Mouse (Mus musculus): ENCODE measurements at regions not wholly inside any gene's neighbourhood (a gene's known extent, or its start where the extent isn't known, plus 50 kb on each side); places are given as distances from the start of the nearest gene placed in this dataset.

DNA sequence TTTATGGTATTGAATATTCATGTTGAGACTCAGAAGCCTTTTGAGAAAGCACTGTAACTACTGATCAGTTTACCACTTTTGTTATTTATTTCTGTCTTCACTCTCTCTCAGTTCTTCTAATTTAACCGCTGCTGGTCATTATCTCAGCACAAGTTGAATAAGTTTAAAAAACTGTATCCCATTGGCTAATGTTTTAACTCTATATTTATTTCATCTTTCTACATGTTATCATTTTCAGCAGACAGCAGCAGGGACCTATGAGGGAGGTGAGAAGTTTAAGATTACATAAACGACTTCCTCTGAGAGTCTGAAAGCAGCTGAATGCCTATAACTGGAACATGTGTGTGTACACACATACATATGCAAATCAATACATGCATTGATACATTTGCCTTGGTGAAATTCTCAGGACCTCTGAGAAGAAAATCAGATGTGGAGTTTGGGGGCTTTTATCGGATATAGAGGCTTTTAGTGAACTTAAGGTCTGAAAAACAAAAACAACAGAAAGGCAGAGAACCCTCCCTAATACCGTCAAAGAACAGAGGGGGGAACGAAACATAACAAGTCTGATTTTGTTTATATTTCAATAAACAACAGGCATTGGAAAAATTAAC is 72.5 kb upstream of the Jade1 start:
- H3K9me3 ChIP-seq (ENCODE audit: control insufficient read depth, low read length): no peaks in the 10 kb centered on the region
- ATAC-seq: no peak
- WGBS: 82% methylated on average over 5 of the region's 5 CpGs
- no peak overlapping the region for H3K4me2 ChIP-seq (ENCODE audit: low read length)
- H3K27me3 ChIP-seq (replicated peaks; ENCODE audit: control insufficient read depth, insufficient read depth, low read length): no peaks in the 10 kb centered on the region
- H3K4me1 ChIP-seq (ENCODE audit: control insufficient read depth, insufficient read depth, low read depth, low read length): no peaks in the 10 kb centered on the region
- no peak overlapping the region for H3K27ac ChIP-seq (ENCODE audit: low read depth, low read length)
- no peaks in the 10 kb centered on the region for H3K36me3 ChIP-seq (ENCODE audit: control insufficient read depth, insufficient read depth, low read length)
- H3K9ac ChIP-seq (ENCODE audit: low read depth, low read length): no peak overlapping the region
- no peak overlapping the region for H3K4me3 ChIP-seq (ENCODE audit: low read length)

DNA sequence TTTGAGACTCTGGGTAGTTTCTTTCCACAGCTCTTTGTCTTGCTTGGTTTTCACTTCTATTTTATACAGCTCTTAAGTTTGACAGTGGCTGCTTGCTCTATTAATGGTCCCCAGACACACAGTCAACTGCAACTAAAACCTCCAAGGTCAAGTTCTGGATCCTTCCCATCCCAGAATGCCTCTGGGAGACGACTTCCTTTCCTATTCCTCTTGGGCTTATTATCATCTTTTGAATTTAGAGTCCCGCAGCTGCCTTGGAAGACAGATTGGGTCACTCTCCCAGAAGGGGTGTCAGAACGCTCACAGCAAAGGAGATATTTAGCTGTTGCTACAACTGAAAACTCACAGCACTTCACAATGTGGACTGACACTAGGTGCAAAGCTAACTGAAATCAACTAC is 75.3 kb upstream of the Jade1 start:
- 69% methylated on average over 3 of the region's 3 CpGs for WGBS
- H3K4me2 ChIP-seq (ENCODE audit: low read length): no peak overlapping the region

DNA sequence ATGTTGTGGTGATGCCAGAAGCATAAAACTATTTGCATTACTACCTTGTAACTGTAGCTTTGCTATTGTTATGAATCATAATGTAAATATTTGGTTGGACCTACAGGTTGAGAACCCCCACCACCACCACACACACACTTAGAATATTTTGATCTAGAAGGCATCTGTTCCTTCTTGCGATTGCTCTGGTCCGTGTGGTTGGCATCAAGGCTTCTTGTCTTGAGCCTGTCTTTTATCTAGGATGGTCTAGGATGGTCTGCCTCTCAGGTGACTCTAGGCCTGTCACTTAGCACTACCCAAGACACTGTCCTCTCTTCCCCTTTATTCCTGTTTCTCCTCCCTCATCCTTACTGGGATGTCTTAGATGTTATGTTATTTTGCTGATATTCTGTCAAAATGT is 76.6 kb upstream of the Jade1 start:
- Histone ChIP-seq H3K27ac (ENCODE audit: low read depth, low read length) (no peak overlapping the region), H3K4me1 (ENCODE audit: control insufficient read depth, insufficient read depth, low read depth, low read length) (no peaks in the 10 kb centered on the region), H3K9me3 (ENCODE audit: control insufficient read depth, low read length) (no peaks in the 10 kb centered on the region), H3K36me3 (ENCODE audit: control insufficient read depth, insufficient read depth, low read length) (no peaks in the 10 kb centered on the region), H3K4me3 (ENCODE audit: low read length) (no peak overlapping the region), H3K27me3 (replicated peaks; ENCODE audit: control insufficient read depth, insufficient read depth, low read length) (no peaks in the 10 kb centered on the region), H3K4me2 (ENCODE audit: low read length) (no peak overlapping the region), H3K9ac (ENCODE audit: low read depth, low read length) (no peak overlapping the region)
- ATAC-seq: no peak
- WGBS: 92% methylated on average over 2 of the region's 2 CpGs

More for the DNA sequence above, 75.3 kb upstream of the Jade1 start:
- Histone ChIP-seq H3K27me3 (replicated peaks; ENCODE audit: control insufficient read depth, insufficient read depth, low read length) (no peaks in the 10 kb centered on the region), H3K9me3 (ENCODE audit: control insufficient read depth, low read length) (no peaks in the 10 kb centered on the region), H3K36me3 (ENCODE audit: control insufficient read depth, insufficient read depth, low read length) (no peaks in the 10 kb centered on the region), H3K9ac (ENCODE audit: low read depth, low read length) (no peak overlapping the region), H3K4me1 (ENCODE audit: control insufficient read depth, insufficient read depth, low read depth, low read length) (no peaks in the 10 kb centered on the region), H3K27ac (ENCODE audit: low read depth, low read length) (no peak overlapping the region), H3K4me3 (ENCODE audit: low read length) (no peak overlapping the region)
- no peak for ATAC-seq

- WGBS: 95% methylated on average over 6 of the region's 6 CpGs
- no peaks in the 10 kb centered on the region for H3K27me3 ChIP-seq (replicated peaks; ENCODE audit: control insufficient read depth, insufficient read depth, low read length)
- no peaks in the 10 kb centered on the region for H3K4me1 ChIP-seq (ENCODE audit: control insufficient read depth, insufficient read depth, low read depth, low read length)
- no peak overlapping the region for H3K4me2 ChIP-seq (ENCODE audit: low read length)
- no peak for ATAC-seq
- H3K4me3 ChIP-seq (ENCODE audit: low read length): no peak overlapping the region
- no peaks in the 10 kb centered on the region for H3K9me3 ChIP-seq (ENCODE audit: control insufficient read depth, low read length)
- no peak overlapping the region for H3K27ac ChIP-seq (ENCODE audit: low read depth, low read length)
- H3K36me3 ChIP-seq (ENCODE audit: control insufficient read depth, insufficient read depth, low read length): no peaks in the 10 kb centered on the region
- H3K9ac ChIP-seq (ENCODE audit: low read depth, low read length): no peak overlapping the region
These were observed 79.0 kb upstream of the Jade1 start for GRCm38 (mm10) chr3:41476516-41476915.

GRCm38 (mm10) chr3:41472586-41472985 is 82.9 kb upstream of the Jade1 start:
- 90% methylated on average over 3 of the region's 3 CpGs for WGBS
- no peak for ATAC-seq
- H3K36me3 ChIP-seq (ENCODE audit: control insufficient read depth, insufficient read depth, low read length): no peaks in the 10 kb centered on the region
- H3K27ac ChIP-seq (ENCODE audit: low read depth, low read length): no peak overlapping the region
- no peaks in the 10 kb centered on the region for H3K4me1 ChIP-seq (ENCODE audit: control insufficient read depth, insufficient read depth, low read depth, low read length)
- no peak overlapping the region for H3K9ac ChIP-seq (ENCODE audit: low read depth, low read length)
- no peaks in the 10 kb centered on the region for H3K9me3 ChIP-seq (ENCODE audit: control insufficient read depth, low read length)
- no peak overlapping the region for H3K4me3 ChIP-seq (ENCODE audit: low read length)
- H3K4me2 ChIP-seq (ENCODE audit: low read length): no peak overlapping the region
- no peaks in the 10 kb centered on the region for H3K27me3 ChIP-seq (replicated peaks; ENCODE audit: control insufficient read depth, insufficient read depth, low read length)

GRCm38 (mm10) chr3:41469106-41469505 is 86.4 kb upstream of the Jade1 start:
- H3K9me3 ChIP-seq (ENCODE audit: control insufficient read depth, low read length): no peaks in the 10 kb centered on the region
- ATAC-seq: no peak
- no peaks in the 10 kb centered on the region for H3K36me3 ChIP-seq (ENCODE audit: control insufficient read depth, insufficient read depth, low read length)
- no peak overlapping the region for H3K4me3 ChIP-seq (ENCODE audit: low read length)
- H3K27me3 ChIP-seq (replicated peaks; ENCODE audit: control insufficient read depth, insufficient read depth, low read length): no peaks in the 10 kb centered on the region
- no peaks in the 10 kb centered on the region for H3K4me1 ChIP-seq (ENCODE audit: control insufficient read depth, insufficient read depth, low read depth, low read length)
- H3K27ac ChIP-seq (ENCODE audit: low read depth, low read length): no peak overlapping the region
- no peak overlapping the region for H3K9ac ChIP-seq (ENCODE audit: low read depth, low read length)
- H3K4me2 ChIP-seq (ENCODE audit: low read length): no peak overlapping the region
- 74% methylated on average over 6 of the region's 6 CpGs for WGBS

DNA sequence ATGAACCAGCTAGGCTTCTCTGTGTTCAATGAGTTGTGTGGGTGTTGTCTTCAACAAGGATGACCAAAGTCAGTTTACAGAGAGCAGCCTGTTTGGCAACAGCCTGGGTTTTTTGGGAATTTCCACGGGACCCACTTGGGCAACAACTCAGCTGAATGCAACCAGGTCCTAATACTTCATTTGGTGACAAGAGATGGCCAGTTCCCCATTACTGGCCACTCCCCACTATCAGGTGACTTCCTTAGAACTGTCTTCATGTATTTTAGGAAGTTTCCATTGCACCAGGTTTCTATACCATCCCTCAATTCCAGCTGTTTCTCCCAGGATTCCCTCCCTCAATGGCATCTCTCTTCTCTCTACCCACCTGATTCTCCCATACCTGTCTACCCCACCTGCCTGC is 87.7 kb upstream of the Jade1 start:
- Histone ChIP-seq H3K27ac (ENCODE audit: low read depth, low read length) (no peak overlapping the region), H3K36me3 (ENCODE audit: control insufficient read depth, insufficient read depth, low read length) (no peaks in the 10 kb centered on the region), H3K4me2 (ENCODE audit: low read length) (no peak overlapping the region), H3K27me3 (replicated peaks; ENCODE audit: control insufficient read depth, insufficient read depth, low read length) (no peaks in the 10 kb centered on the region), H3K9ac (ENCODE audit: low read depth, low read length) (no peak overlapping the region), H3K4me3 (ENCODE audit: low read length) (no peak overlapping the region), H3K9me3 (ENCODE audit: control insufficient read depth, low read length) (no peaks in the 10 kb centered on the region), H3K4me1 (ENCODE audit: control insufficient read depth, insufficient read depth, low read depth, low read length) (no peaks in the 10 kb centered on the region)
- WGBS: 88% methylated on average over 1 of the region's 1 CpGs
- ATAC-seq: no peak

- WGBS: 87% methylated on average over 2 of the region's 2 CpGs
- H3K4me3 ChIP-seq (ENCODE audit: low read length): no peak overlapping the region
- H3K4me2 ChIP-seq (ENCODE audit: low read length): no peak overlapping the region
- no peak overlapping the region for H3K27ac ChIP-seq (ENCODE audit: low read depth, low read length)
- no peaks in the 10 kb centered on the region for H3K36me3 ChIP-seq (ENCODE audit: control insufficient read depth, insufficient read depth, low read length)
- H3K4me1 ChIP-seq (ENCODE audit: control insufficient read depth, insufficient read depth, low read depth, low read length): no peaks in the 10 kb centered on the region
- no peaks in the 10 kb centered on the region for H3K9me3 ChIP-seq (ENCODE audit: control insufficient read depth, low read length)
- ATAC-seq: no peak
- no peaks in the 10 kb centered on the region for H3K27me3 ChIP-seq (replicated peaks; ENCODE audit: control insufficient read depth, insufficient read depth, low read length)
- H3K9ac ChIP-seq (ENCODE audit: low read depth, low read length): no peak overlapping the region
These were observed 89.6 kb upstream of the Jade1 start for GRCm38 (mm10) chr3:41465893-41466292.

GRCm38 (mm10) chr3:41462953-41463644 is 92.4 kb upstream of the Jade1 start:
- Histone ChIP-seq H3K27ac (ENCODE audit: low read depth, low read length) (no peak overlapping the region), H3K4me3 (ENCODE audit: low read length) (no peak overlapping the region), H3K36me3 (ENCODE audit: control insufficient read depth, insufficient read depth, low read length) (no peaks in the 10 kb centered on the region), H3K9me3 (ENCODE audit: control insufficient read depth, low read length) (no peaks in the 10 kb centered on the region), H3K4me2 (ENCODE audit: low read length) (no peak overlapping the region), H3K9ac (ENCODE audit: low read depth, low read length) (no peak overlapping the region), H3K4me1 (ENCODE audit: control insufficient read depth, insufficient read depth, low read depth, low read length) (no peaks in the 10 kb centered on the region), H3K27me3 (replicated peaks; ENCODE audit: control insufficient read depth, insufficient read depth, low read length) (no peaks in the 10 kb centered on the region)
- WGBS: 79% methylated on average over 11 of the region's 11 CpGs
- no peak for ATAC-seq
